Mouse (Mus musculus) olfactory bulb, adult 2 months (tissue): ENCODE results near the gene Ubac2. TPM values are rescaled to one million over a fixed set of nuclear protein-coding genes. Genes with fewer than 3 reads are reported as not detected.

Experiments used
- H3K27ac ChIP-seq: fragments of 200-500 bp; 2 replicates; pipeline ENCODE4 v1.5.1; 2012; ENCODE audit warnings: low read depth, low read length; ENCODE audit not compliant: insufficient read depth
- H3K4me1 ChIP-seq: fragments of 200-500 bp; 2 replicates; pipeline ENCODE4 v1.6.1; 2012; ENCODE audit warnings: low read length; ENCODE audit not compliant: control insufficient read depth, insufficient read depth
- H3K4me3 ChIP-seq: fragments of 200-500 bp; 2 replicates; pipeline ENCODE4 v1.5.1; 2012; ENCODE audit warnings: mild to moderate bottlenecking, low read depth, low read length, moderate library complexity; ENCODE audit not compliant: insufficient read depth
- CTCF ChIP-seq: fragments of 200-500 bp; IDR thresholded peaks from 2 replicates; pipeline ENCODE4 v1.5.1; 2012; ENCODE audit warnings: low read depth, mild to moderate bottlenecking, low read length, moderate library complexity; ENCODE audit not compliant: insufficient read depth
- POLR2A ChIP-seq: fragments of 200-500 bp; IDR thresholded peaks from 2 replicates; pipeline ENCODE4 v1.6.1; 2012; ENCODE audit warnings: mild to moderate bottlenecking, low read depth, low read length, moderate library complexity; ENCODE audit not compliant: insufficient read depth
- WGBS: fragments of 180-500 bp; shearing (Covaris S2); methylation state at CpG from one replicate; pipeline ENCODE4 v1.1.7; 2018; 5-methylcytosine and 5-hydroxymethylcytosine counted together
- polyA plus RNA-seq: library from polyadenylated mRNA; stranded (reverse); fragments of >200 nt; gene quantifications from 2 replicates; pipeline ENCODE4 v1.2.4, GENCODE M21; 2012; ENCODE audit warnings: low replicate concordance; ENCODE audit not compliant: missing spikeins, insufficient read depth, insufficient read length

Gene Ubac2
- polyA plus RNA-seq, 1 experiment: not detected

- TF ChIP-seq CTCF: no peak
- no peak for TF ChIP-seq POLR2A
- WGBS: 61% methylated on average over 8 of the region's 8 CpGs
- H3K4me1 ChIP-seq: peaks cover under 1% of the 10 kb centered on the region; the same call in 1 of the 2 replicates
- no peak overlapping the region for H3K27ac ChIP-seq
- H3K4me3 ChIP-seq: no peak overlapping the region
These were observed 50.1 kb downstream of the Ubac2 start for GRCm38 (mm10) chr14:121928375-121929137.

GRCm38 (mm10) chr14:121929243-121929951 is 51.0 kb downstream of the Ubac2 start:
- Histone ChIP-seq H3K4me1 (no peaks in the 10 kb centered on the region; the same call in 1 of the 2 replicates), H3K4me3 (no peak overlapping the region), H3K27ac (no peak overlapping the region)
- WGBS: 81% methylated on average over 12 of the region's 12 CpGs
- TF ChIP-seq CTCF (no peak), POLR2A (no peak)

GRCm38 (mm10) chr14:121930731-121931383 is 52.4 kb downstream of the Ubac2 start:
- 67% methylated on average over 7 of the region's 7 CpGs for WGBS
- no peak overlapping the region for H3K4me3 ChIP-seq
- TF ChIP-seq POLR2A (no peak), CTCF (no peak)
- no peak overlapping the region for H3K27ac ChIP-seq
- no peaks in the 10 kb centered on the region; the same call in 1 of the 2 replicates for H3K4me1 ChIP-seq

GRCm38 (mm10) chr14:121931594-121931993 is 53.2 kb downstream of the Ubac2 start:
- no peak for TF ChIP-seq CTCF
- no peak for TF ChIP-seq POLR2A
- no peak overlapping the region for H3K4me3 ChIP-seq
- no peaks in the 10 kb centered on the region; the same call in 1 of the 2 replicates for H3K4me1 ChIP-seq
- no peak overlapping the region for H3K27ac ChIP-seq
- 96% methylated on average over 3 of the region's 3 CpGs for WGBS

- 75% methylated on average over 4 of the region's 4 CpGs for WGBS
- Histone ChIP-seq H3K4me1 (no peaks in the 10 kb centered on the region; the same call in 1 of the 2 replicates), H3K4me3 (no peak overlapping the region), H3K27ac (no peak overlapping the region)
- no peak for TF ChIP-seq POLR2A
- no peak for TF ChIP-seq CTCF
These were observed 53.8 kb downstream of the Ubac2 start for GRCm38 (mm10) chr14:121932180-121932579.

GRCm38 (mm10) chr14:121933906-121934596 is 55.6 kb downstream of the Ubac2 start:
- Histone ChIP-seq H3K27ac (no peak overlapping the region), H3K4me3 (no peak overlapping the region), H3K4me1 (no peaks in the 10 kb centered on the region; the same call in 1 of the 2 replicates)
- TF ChIP-seq POLR2A (no peak), CTCF (no peak)
- 90% methylated on average over 7 of the region's 7 CpGs for WGBS

GRCm38 (mm10) chr14:121934597-121934946 is 56.2 kb downstream of the Ubac2 start:
- TF ChIP-seq CTCF (no peak), POLR2A (no peak)
- 92% methylated on average over 5 of the region's 5 CpGs for WGBS

GRCm38 (mm10) chr14:121936356-121936755 is 57.9 kb downstream of the Ubac2 start:
- WGBS: 94% methylated on average over 4 of the region's 4 CpGs
- no peak overlapping the region for H3K27ac ChIP-seq
- no peak for TF ChIP-seq POLR2A
- no peak for TF ChIP-seq CTCF
- no peaks in the 10 kb centered on the region; the same call in 1 of the 2 replicates for H3K4me1 ChIP-seq
- no peak overlapping the region for H3K4me3 ChIP-seq

More at GRCm38 (mm10) chr14:121934597-121934946, 56.2 kb downstream of the Ubac2 start:
- no peaks in the 10 kb centered on the region; the same call in 1 of the 2 replicates for H3K4me1 ChIP-seq
- no peak overlapping the region for H3K27ac ChIP-seq
- no peak overlapping the region for H3K4me3 ChIP-seq
